Mouse (Mus musculus) stomach, postnatal 0 days (tissue): Measurements from ENCODE around the gene Ush1c.

Experiments
- CTCF ChIP-seq: IDR thresholded peaks from 2 replicates; pipeline ENCODE4 v1.5.1; 2016; ENCODE audit warnings: antibody characterized with exemption, low read depth, mild to moderate bottlenecking, moderate library complexity
- EP300 ChIP-seq: optimal IDR thresholded peaks from 2 replicates; pipeline ENCODE3; 2016; ENCODE audit warnings: antibody characterized with exemption

DNA sequence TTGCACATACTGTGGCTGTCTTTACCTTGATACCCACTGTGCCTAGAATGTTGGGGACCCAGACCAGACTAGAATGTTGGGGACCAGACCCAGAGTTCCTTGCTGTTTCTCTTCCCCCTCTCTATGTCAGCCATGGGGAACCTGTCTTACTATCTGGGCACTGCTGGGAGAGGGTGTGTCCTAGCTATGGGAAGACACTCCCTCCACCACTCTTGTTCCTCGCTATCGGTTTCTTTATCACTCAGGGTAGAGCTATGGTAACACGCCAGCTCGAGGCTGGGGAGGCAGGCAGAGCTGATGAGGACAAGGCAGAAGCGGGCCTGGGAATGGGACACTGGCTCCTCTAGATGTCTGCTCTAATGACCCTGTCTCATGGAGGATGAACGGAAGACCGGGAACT lies 90.9 kb downstream of the Ush1c start:
- TF ChIP-seq CTCF (no peak), EP300 (no peak)
